Mouse (Mus musculus): ENCODE results near the gene Tgfb3.

- TF ChIP-seq CTCF (IDR thresholded peaks at IDR 0.05; ENCODE audit: borderline replicate concordance, insufficient read depth, low read length) (no peak), POLR2A (IDR thresholded peaks at IDR 0.05; ENCODE audit: low read depth, low read length) (no peak)
Measured at GRCm38 (mm10) chr12:86107645-86108044, 28.8 kb upstream of the Tgfb3 start.
